Mouse (Mus musculus) CD8-positive naive resting alpha-beta T cell, adult 2 months (primary cell): ENCODE data around the gene Fbxl12.
"Not testable (repeated sequence)": the region's sequence is repeated elsewhere in the genome, so short reads cannot be mapped to it uniquely, and the experiment has no call there.

Source experiments
- DNase-seq, 2 experiments: peaks; one replicate each; pipeline ENCODE4 v3.0.0; 2022; ENCODE audit warnings: low read depth in 2 of 2, low spot score in 2 of 2

Fbxl12 gene

DNA sequence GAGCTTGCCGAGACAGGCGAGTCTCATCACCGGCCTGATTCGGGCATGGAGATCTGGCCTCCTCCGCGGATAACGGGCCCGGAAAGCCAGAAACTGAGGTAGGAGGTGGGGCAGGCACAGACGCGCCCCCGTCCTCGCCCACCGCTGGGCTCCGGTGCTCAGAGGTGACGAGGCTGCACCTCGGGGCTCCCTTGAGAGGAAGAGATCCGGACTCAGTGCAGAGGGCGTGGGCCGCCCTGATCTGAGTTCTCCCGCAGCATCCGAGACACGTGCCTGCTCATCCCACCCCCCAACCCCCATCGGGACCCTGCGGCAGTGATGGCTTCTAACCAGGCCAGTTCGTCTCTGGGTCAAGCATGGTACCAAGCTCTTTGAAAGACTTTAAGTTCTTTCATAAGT lies 7.7 kb upstream of the Fbxl12 start:
- no peak for DNase-seq

DNA sequence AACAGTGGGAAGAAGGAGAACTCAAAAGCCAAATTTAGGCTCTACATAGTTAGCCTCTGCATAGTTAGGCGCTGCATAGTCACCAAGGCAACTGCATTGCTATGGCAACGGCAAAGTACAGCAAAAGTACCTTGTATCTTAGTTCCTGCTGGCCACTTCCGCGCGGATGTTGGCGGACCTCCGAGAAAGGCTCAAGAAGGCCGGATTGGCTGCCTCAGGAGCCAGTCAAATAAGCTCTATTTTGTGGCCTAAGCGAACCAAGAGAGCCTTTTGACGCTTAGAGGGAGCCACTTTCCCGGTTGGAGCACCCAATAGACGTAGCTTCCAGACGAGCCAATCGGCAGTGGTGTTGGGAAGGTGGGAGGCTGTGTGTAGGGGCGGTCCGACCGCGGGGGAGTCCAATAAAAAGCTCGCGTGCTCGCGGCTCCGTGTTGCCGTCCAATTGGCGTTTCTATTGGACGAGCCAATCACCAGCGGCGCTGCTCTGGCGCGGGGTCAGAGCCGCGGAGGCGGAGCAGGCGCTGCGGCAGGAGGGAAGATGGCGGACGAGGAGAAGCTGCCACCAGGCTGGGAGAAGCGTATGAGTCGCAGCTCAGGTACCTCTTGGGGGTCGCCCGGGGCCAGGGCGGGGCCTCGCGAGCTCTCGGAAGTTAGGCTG lies 7.2 kb upstream of the Fbxl12 start, which contains the start of gene Pin1:
Pin1 (plus strand) TSS at position 494 of the 658 bp plus-strand sequence.
- DNase-seq: peak; percentile 97 to 98

DNA sequence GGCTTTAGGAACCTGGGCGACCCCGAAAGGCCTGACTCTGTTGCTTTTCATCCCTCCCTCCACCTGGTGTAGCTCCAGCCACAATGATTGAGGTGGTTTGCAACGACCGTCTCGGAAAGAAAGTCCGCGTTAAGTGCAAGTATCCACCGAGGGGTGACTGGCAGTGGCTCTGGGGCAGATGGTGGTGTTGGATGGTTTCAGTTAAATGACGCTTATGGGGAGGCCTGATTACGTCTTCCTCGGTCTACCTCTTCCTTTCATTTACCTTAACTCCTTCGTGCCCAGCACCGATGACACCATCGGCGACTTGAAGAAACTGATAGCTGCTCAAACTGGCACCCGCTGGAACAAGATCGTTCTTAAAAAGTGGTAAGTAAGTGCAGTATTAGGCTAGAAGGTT lies 554 bp upstream of the Fbxl12 start:
- DNase-seq: peak; percentile 68 to 75

DNA sequence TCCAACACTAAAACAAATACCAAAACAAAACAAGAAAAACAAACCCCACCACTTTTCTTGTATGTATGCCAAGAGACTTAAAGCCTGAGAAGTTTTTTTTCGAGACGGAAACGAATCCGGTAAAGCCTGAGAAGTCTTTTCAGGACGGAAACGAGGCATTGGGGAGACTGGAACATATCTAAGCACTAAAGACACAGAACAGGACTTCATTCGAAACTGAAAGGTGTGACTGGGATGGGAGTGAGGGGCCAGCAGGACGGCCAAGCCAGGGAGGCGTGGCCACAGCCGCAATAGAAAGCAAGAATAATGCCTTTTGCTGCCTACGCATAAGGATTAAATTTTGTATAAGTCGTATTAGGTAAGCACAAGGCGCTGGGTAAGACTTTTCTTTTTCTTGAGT lies 786 bp downstream of the Fbxl12 start:
- DNase-seq: no peak

DNA sequence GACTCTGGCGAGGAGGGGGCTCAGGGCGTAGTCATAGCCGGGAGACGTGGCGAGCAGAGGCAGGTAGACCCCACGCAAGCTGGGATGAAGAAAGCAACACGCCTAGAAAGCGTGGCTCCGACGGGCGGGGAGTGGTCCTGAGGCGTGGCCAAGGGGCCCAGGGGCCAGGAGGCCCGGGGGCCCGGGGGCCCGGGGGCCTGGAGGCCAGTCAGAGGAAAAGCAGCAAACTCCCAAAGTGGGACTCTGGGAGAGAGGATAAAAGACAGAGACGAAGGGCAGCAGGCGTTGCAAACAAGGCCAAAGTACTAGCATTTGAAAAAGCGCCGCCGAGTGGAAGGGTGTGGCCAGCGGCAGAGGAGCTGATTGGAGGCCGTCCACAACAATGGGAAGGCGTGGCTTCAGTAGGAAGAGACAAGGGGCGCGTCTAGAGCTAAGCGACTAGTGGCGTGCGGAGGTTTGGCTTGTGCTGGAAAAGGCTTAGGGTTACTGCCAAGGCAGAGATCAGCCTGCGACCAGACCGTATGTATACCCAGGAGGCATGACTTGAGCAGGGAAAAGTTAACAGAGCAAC lies 1.6 kb downstream of the Fbxl12 start:
- DNase-seq: peak; percentile 78 to 85

DNA sequence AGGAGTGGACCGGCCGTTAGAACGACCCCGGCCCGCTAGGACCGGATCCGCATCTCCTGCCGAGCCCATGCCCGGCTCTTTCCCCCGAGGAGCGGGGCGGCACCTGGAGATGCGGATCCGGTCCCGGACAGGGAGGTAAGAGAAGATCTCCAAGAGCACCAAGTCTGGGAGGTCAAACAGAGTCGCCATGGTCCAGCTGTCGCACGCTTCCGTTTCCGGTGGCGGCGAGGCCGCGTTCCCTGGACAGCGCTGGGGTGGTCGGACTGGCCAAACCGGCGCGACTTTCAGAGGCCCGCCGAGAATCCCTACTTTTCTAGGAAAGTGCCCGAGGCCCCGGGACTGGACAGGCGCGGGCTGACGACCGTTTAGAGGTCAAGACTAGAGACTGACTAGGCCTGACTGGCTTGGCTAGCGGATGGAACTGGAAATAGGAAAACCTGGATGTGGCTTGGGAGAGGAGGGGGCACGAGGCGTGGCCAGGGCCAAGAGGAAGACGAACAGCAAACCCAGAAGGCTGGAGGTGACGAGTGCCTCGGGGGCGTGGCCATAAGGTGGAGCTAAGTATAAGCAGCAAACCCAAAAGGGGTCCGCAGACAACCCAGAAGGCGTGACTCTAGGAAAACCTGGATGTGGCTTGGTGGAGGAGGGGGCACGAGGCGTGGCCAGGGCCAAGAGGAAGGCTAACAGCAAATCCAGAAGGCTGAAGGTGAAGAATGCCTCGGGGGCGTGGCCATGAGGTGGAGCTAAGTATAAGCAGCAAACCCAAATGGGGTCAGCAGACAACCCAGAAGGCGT lies 2.3 kb downstream of the Fbxl12 start, which contains the start of gene Ubl5:
Ubl5 (plus strand) TSS at position 778 of the 795 bp plus-strand sequence.
- DNase-seq: no peak

DNA sequence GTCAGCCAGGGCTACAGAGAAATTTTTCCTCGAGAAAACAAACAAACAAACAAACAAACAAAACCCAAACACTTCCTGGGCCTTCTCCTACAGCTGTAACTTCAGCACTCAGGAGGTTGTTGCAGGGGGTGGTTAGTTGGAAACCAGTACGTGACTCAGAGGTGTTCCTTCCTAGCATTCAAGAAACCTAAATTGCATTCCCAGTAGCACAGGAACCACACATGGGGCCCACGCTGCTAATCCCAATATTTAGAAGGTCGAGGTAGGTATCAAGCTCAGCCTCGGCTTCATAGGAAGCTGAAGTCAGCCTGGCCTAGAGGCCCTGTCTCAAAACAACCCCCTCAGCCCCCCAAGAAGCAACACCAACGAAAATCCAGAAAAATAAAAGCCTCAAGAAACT lies 3.1 kb downstream of the Fbxl12 start:
- DNase-seq: no peak

DNA sequence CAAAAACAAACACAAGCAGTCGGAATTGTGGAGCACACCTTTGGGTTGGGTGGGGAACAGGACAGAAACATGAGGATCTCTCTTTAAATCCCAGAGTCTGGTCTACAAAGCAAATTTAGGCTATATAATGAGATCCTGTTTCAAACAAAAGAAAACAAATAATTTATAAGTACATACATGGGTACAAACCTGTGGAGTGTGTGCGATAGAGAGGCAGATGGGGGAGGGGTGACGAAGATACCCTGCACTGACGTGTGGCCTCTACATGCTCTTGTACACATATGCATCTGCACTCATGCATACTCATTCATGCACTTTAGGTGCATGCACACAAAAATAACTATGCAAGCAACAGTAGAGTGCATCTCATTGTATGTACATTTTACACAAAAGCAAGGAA lies 5.1 kb downstream of the Fbxl12 start:
- DNase-seq: no peak

DNA sequence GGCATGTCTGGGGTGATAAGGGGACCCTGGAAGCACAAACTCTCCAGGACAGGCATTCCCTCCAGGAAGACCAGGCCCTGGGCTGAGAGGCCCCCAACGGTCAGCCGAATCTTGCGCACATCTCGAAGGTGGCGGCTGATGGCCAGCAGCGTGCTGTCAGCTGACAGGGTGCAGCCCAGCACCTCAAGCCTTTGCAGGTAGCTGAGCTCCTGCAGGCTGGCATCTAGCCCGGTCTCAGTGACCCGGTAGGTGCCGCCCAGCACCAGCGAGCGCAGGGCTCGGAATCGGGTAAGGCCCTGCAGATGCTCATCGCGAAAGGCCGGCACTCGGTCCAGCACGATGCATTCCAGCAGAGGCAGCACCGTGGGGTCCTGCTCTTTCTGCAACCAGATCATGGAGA lies 6.0 kb downstream of the Fbxl12 start:
- no peak for DNase-seq

DNA sequence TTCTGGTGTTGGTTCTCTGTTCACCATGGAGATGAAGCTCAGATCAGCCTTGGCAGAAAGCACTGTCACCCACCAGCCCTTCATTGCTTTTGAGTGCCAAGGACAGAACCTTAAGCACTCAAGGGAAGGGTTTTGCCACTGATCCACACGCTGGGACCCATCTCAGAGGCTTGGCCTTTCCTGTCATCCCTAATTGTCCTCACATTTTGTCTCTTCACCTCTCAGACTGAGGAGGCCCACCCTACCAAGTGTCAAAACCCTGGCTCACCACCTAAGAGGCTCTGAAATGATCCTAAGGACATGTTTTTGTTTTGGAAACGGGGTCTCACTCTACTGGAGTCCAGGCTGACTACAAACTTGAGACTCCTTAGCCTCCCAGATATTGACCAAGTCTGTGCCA lies 7.8 kb downstream of the Fbxl12 start:
- no peak for DNase-seq

DNA sequence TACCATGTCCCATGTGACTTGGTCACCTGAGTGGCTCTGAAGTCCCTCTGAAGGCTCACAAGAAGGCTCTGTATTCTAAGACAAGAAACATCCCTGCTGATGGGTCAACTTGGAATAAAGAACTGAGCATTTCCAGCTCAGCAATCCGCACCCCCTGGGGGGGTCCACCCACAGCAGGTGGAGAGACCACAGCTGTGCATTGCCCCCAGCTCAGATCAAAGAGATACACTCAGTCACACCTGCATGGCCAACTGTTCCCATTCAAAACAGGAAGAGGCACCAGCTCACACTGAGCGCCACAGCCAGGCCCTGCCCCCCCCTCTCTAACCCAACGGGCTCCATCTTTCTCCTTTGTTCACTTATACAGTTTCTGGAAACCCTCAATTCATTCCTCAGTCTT lies 8.3 kb downstream of the Fbxl12 start:
- DNase-seq: peak; percentile 40 to 62

DNA sequence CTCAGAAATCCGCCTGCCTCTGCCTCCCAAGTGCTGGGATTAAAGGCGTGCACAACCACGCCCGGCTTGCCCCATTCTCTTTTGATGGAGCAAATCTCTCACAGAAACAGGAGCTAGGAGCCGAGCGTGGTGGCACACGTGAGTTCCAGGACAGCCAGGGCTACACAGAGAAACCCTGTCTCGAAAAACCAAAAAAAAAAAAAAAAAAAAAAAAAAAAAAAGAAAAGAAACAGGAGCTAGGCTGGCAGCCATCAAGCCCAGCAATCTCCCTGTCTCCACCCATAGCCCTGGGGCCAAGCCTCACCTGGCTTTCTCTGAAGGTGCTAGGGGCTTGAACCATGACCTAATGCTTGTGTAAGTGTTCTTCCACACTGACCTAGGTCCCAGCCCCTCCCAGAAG lies 8.9 kb downstream of the Fbxl12 start:
- not testable (repeated sequence) for DNase-seq

DNA sequence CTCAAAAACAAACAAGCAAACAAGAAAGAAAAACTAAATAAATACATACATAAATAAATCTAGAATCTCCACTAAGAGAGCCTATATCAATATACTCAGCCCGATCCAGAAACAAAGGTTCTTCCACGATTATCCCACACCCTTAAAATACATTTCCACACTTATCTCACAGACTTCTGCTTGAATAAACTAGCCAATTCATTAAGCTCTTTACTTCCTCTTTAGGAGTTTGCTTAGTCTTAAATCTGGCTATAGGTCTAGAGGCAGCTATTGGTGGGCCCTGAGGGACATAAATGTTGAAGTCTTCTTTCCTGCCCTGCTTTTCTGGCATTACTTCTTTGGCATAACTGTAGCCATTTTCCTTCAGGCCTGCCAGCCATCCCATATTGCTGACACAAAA lies 13.2 kb downstream of the Fbxl12 start:
- no peak for DNase-seq

DNA sequence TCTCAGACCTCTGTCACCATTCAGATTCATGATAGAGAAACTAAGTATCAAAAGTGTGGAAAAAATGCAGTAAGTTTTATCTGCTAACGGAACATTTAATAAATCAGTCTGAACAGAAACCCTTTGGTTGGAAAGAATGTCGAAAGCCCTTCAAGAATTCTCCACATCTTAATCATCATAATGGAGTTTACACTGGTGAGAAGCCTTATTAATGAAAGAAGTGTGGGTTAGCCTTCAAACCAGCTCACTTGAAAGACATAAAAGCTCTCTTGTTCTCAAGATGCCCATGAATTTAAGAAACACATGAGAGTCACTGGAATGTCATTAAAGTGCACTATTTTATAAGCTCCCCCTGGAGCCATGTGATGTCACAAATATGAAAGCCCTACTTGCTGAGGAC lies 27.9 kb downstream of the Fbxl12 start:
- no peak for DNase-seq

DNA sequence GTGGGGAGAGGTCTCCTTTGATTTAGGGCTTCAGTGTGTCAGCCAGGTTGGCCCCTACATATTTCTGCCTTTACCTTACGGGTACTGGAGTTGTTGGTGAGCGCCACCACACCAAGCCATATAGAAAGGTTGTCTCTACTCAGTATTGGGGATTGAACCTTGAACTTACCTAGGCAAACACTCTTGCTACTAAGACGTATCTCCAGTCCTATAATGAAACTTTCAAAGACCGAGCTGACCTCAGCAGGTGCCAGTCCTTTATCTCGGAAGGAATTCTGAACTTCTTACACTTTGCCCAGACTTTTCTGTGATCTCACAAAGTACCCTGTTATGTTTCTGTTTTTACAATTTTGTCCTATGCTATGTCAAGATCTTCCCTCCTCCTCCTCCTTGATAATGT lies 32.6 kb downstream of the Fbxl12 start:
- no peak for DNase-seq

DNA sequence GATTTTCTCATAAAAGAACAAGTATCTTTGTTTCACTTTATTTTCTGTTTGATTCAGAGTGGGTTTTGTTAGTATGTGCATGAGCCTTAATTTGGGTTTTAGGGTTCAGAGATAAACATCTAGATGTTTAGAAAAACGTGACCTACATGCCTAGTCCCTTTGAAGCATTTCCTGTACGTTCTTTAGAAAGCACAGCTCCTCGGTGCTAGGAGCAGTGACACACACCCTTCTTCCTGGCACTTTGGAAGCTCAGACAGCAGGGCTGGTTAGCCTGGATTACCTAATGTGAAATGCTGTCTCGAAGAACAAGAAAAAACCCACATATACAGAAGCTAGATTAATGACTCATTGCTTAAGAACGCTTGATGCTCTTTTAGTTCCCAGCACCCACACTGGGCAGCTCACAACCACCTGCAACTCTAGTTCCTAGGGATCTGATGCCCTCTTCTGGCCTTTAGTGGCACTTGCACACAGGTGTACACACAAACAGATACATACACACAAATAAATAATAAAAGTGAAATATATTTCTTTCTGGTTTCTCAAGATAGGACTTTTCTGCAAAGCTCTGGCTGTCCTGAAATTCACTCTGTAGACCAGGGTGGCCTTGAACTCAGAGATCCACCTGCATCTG lies 34.6 kb downstream of the Fbxl12 start:
- DNase-seq: no peak

DNA sequence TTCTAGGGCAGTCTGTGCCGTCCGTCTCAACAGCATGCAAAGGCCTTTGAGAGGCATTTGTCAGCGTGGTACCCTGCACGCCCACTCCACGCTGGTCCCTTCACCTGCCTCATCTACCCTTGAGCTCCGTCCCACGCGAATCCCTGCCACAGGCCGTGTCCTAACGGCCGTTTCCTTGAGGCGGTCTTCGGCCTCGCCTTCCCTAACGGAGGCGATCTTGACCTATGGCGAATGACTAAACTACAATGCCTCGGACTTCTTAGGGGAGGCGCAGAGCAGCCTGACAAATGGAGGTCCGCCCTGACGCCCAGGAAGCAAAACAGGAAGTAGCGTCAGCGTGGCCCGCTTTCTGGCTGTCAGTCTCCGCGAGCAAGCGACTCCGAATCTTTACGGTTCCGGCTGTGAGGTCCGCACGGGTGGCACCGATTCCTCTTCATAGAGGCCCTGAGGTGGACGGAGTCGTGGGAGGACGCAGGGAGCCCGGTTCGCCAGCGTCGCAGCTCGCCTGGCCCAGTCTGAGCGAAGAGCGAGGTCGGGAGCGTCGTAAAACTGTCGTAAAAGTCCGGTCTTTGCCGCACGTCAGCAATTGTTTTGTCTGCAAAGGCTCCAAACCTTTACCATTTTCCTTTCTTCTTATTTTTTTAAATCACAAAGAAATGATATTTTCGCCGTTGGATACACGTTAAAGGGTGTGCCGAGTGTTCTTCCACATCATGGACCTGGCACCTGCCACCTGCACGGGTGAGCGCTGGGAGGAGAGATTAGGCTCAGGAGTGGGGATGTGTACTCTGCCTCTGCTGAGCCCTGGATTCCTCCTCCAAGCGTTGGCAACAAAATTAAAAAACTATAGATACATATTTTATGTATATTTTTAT lies 37.2 kb downstream of the Fbxl12 start:
- DNase-seq: peak; percentile 85 to 88

DNA sequence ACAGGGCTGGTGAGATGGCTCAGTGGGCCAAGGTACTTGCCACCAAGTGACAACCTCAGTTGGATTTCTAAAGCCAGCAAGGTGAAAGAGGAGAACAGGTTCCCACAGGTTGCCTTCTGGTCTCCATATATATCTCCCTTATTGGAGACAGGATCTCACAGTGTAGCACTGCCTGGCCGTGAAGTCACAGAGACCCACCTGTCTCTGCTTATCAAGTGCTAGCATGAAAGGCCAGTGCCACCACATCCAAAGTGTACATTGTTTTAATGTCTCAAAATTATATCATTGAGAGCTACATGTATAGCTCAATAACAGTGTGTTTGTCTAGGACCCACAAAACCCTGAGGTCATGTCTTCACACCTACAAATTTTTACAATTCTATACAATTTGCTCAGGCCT lies 38.3 kb downstream of the Fbxl12 start:
- no peak for DNase-seq

DNA sequence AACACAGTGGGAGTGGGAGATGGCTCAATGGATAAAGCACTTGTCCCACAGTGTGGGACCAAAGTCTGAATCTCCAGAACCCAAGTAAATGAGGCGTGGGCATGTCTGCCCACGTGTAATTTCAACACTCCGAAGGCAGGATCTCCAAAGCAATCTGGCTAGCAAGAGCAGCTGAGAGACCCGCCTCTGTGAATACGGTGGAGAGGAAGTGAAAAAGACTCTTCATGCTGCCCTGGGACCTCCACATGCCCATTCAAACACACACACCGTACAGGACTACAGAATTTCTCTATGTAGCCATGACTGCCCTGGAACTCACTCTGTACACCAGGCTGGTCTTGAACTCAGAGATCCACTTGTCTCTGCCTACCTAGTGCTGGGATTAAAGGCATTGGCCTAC lies 43.3 kb downstream of the Fbxl12 start:
- DNase-seq: no peak

DNA sequence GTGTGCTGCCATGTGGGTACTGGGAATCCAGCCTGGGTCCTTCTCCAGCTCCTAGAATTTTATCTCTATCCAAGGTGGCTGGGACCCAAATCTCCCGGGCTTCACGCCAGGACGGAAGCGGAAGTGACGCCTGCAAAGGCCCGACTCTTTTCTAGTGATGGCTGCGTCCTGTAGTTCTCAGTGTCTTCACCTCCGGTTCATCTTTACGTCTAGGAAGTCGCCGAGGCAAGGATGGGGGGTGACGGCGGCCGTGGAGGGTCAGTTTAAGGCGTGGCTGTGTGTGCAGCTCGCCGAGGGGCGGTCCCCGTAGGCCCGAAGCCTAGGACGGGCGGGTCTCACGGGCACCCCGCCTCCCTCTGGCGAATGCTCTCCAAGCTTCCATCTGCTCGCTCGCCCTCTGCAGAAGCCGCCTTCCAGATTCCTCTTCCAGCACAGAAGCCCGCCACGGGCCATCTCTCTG lies 63.4 kb downstream of the Fbxl12 start, which contains the start of gene Zfp846:
Zfp846 (plus strand) TSS at position 117 of the 460 bp plus-strand sequence.
- DNase-seq: peak; percentile 91 to 93

DNA sequence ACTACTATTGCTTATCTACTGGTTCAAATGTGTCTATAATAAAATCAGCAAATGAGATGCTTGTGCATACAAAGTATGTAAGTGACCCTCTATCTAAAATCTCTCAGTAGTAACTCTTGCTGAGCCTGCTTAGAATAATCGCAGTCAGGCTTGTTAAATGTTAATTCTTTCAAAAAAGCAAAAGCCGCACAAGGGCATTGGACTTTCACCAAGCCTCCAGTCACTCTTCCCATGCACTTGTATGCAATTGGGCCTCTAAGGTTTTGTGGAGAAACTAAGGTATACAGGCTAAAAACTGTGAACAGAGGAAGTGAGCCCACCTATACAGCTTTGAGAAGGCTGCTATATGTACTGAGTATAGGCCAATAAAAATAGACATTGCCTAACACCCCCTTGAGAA lies 68.0 kb downstream of the Fbxl12 start:
- no peak for DNase-seq
